Mouse (Mus musculus) lung, postnatal 0 days (tissue): Measurements from ENCODE around the gene Pip5k1a. TPM values are rescaled to one million over a fixed set of nuclear protein-coding genes. Genes with fewer than 3 reads are reported as not detected.

Experiments used
- ATAC-seq: fragments of 200-750 bp; cut with Nextera tagmentation; 2 replicates; pipeline ENCODE4 v1.8.0; 2017; ENCODE audit warnings: moderate library complexity
- DNase-seq: peaks from one replicate; pipeline ENCODE4 v3.0.0-alpha.2; 2016; ENCODE audit warnings: low spot score
- H3K27ac ChIP-seq: fragments of 300-500 bp; sonication (generic); 2 replicates; pipeline ENCODE4 v1.5.1; 2014; ENCODE audit warnings: antibody characterized with exemption, mild to moderate bottlenecking, low read length, mixed read lengths
- H3K27me3 ChIP-seq: fragments of 300-500 bp; sonication (generic); replicated peaks from 2 replicates; pipeline ENCODE4 v1.6.1; 2014; ENCODE audit warnings: low read length, mixed read lengths; ENCODE audit not compliant: insufficient read depth
- H3K36me3 ChIP-seq: fragments of 300-500 bp; sonication (generic); 2 replicates; pipeline ENCODE4 v1.6.1; 2014; ENCODE audit warnings: low read length, mixed read lengths; ENCODE audit not compliant: insufficient read depth
- H3K4me1 ChIP-seq: fragments of 300-500 bp; sonication (generic); 2 replicates; pipeline ENCODE4 v1.6.1; 2014; ENCODE audit warnings: antibody characterized with exemption, low read depth, low read length, mixed read lengths; ENCODE audit not compliant: insufficient read depth
- H3K4me2 ChIP-seq: fragments of 300-500 bp; sonication (generic); replicated peaks from 2 replicates; pipeline ENCODE4 v1.6.1; 2014; ENCODE audit warnings: low read depth, mild to moderate bottlenecking, low read length, moderate library complexity, mixed read lengths
- H3K4me3 ChIP-seq: fragments of 300-500 bp; sonication (generic); 2 replicates; pipeline ENCODE4 v1.5.1; 2014; ENCODE audit warnings: low read depth, low read length
- H3K9ac ChIP-seq: fragments of 300-500 bp; sonication (generic); replicated peaks from 2 replicates; pipeline ENCODE4 v1.6.1; 2014; ENCODE audit warnings: low read depth, mild to moderate bottlenecking
- H3K9me3 ChIP-seq: fragments of 300-500 bp; sonication (generic); 2 replicates; pipeline ENCODE4 v1.6.1; 2016; ENCODE audit warnings: low read length, mixed read lengths
- CTCF ChIP-seq: IDR thresholded peaks from 2 replicates; pipeline ENCODE4 v1.5.1; 2016; ENCODE audit warnings: antibody characterized with exemption, mild to moderate bottlenecking
- EP300 ChIP-seq: IDR thresholded peaks from 2 replicates; pipeline ENCODE4 v1.6.1; 2016; ENCODE audit warnings: antibody characterized with exemption, mild to moderate bottlenecking, control low read depth
- WGBS: fragments of 180-500 bp; shearing (Covaris S2); extraction: QIAGEN DNeasy Blood & Tissue Kit; methylation state at CpG from one replicate; pipeline ENCODE4 v1.1.7; 2014; 5-methylcytosine and 5-hydroxymethylcytosine counted together
- polyA plus RNA-seq: library from polyadenylated mRNA; unstranded; fragments of >200 nt; fragmentation: Nextera tagmentation; extraction: Ambion mirVana; gene quantifications from 2 replicates; pipeline ENCODE4 v1.2.1, GENCODE M21; 2015

The Pip5k1a gene
- polyA plus RNA-seq, 1 experiment from 2014 or later: 18.1 TPM

- DNase-seq (peak; percentile 87), ATAC-seq (peak; percentile 68)
- Histone ChIP-seq H3K9ac (no peak overlapping the region), H3K4me1 (no peaks in the 10 kb centered on the region), H3K36me3 (no peaks in the 10 kb centered on the region), H3K27me3 (no peaks in the 10 kb centered on the region), H3K4me2 (no peak overlapping the region), H3K9me3 (no peaks in the 10 kb centered on the region), H3K27ac (no peak overlapping the region), H3K4me3 (no peak overlapping the region)
- TF ChIP-seq CTCF: peak; percentile 87
- no peak for TF ChIP-seq EP300
- 48% methylated on average over 3 of the region's 3 CpGs for WGBS
These were observed 53.0 kb downstream of the Pip5k1a start for GRCm38 (mm10) chr3:95053701-95054100.

GRCm38 (mm10) chr3:95052959-95053358 lies 53.8 kb downstream of the Pip5k1a start:
- Histone ChIP-seq H3K36me3 (no peaks in the 10 kb centered on the region), H3K27ac (no peak overlapping the region), H3K9me3 (no peaks in the 10 kb centered on the region), H3K4me3 (no peak overlapping the region), H3K9ac (no peak overlapping the region), H3K4me2 (no peak overlapping the region), H3K27me3 (no peaks in the 10 kb centered on the region), H3K4me1 (no peaks in the 10 kb centered on the region)
- no peak for TF ChIP-seq EP300
- TF ChIP-seq CTCF: peak; percentile 83
- peak; percentile 76 for DNase-seq
- ATAC-seq: peak; percentile 53
- whole genome bisulfite sequencing: 34% methylated on average over 1 of the region's 1 CpGs

GRCm38 (mm10) chr3:95047914-95048313 lies 58.8 kb downstream of the Pip5k1a start:
- no peak for ATAC-seq
- 57% methylated on average over 3 of the region's 3 CpGs for WGBS

GRCm38 (mm10) chr3:95046462-95047057 lies 60.2 kb downstream of the Pip5k1a start:
- ATAC-seq (no peak), DNase-seq (no peak)
- Histone ChIP-seq H3K36me3 (no peaks in the 10 kb centered on the region), H3K4me2 (no peak overlapping the region), H3K27ac (no peak overlapping the region), H3K9ac (no peak overlapping the region), H3K4me3 (no peak overlapping the region), H3K4me1 (peaks cover 2% of the 10 kb centered on the region; the same call in 1 of the 2 replicates), H3K27me3 (no peaks in the 10 kb centered on the region), H3K9me3 (no peaks in the 10 kb centered on the region)
- TF ChIP-seq CTCF (no peak), EP300 (no peak)
- 77% methylated on average over 11 of the region's 11 CpGs for WGBS

More at GRCm38 (mm10) chr3:95047914-95048313, 58.8 kb downstream of the Pip5k1a start:
- Histone ChIP-seq H3K27me3 (no peaks in the 10 kb centered on the region), H3K27ac (no peak overlapping the region), H3K36me3 (no peaks in the 10 kb centered on the region), H3K4me1 (no peaks in the 10 kb centered on the region), H3K4me3 (no peak overlapping the region), H3K9me3 (no peaks in the 10 kb centered on the region), H3K9ac (no peak overlapping the region), H3K4me2 (no peak overlapping the region)
- DNase-seq: no peak
- TF ChIP-seq EP300 (no peak), CTCF (no peak)

- Histone ChIP-seq H3K4me3 (no peak overlapping the region), H3K36me3 (no peaks in the 10 kb centered on the region), H3K4me2 (no peak overlapping the region), H3K27ac (peak overlapping the region; percentile 33; the same call in 1 of the 2 replicates), H3K9ac (no peak overlapping the region), H3K4me1 (peaks cover 5% of the 10 kb centered on the region; the same call in 1 of the 2 replicates), H3K9me3 (no peaks in the 10 kb centered on the region), H3K27me3 (no peaks in the 10 kb centered on the region)
- DNase-seq: no peak
- TF ChIP-seq EP300 (no peak), CTCF (no peak)
- WGBS: 57% methylated on average over 6 of the region's 6 CpGs
- no peak for ATAC-seq
These were observed 63.5 kb downstream of the Pip5k1a start for GRCm38 (mm10) chr3:95043251-95043650.

- DNase-seq (no peak), ATAC-seq (peak; percentile 59)
- H3K4me1 ChIP-seq: peaks cover 5% of the 10 kb centered on the region; the same call in 1 of the 2 replicates
- peak overlapping the region; percentile 71 for H3K27ac ChIP-seq
- no peak overlapping the region for H3K9ac ChIP-seq
- no peaks in the 10 kb centered on the region for H3K36me3 ChIP-seq
- peak overlapping the region; percentile 63 for H3K4me2 ChIP-seq
- no peaks in the 10 kb centered on the region for H3K27me3 ChIP-seq
- H3K9me3 ChIP-seq: no peaks in the 10 kb centered on the region
- peak overlapping the region; percentile 73 for H3K4me3 ChIP-seq
- WGBS: 8% methylated on average over 7 of the region's 7 CpGs
- TF ChIP-seq EP300: no peak
- no peak for TF ChIP-seq CTCF
These were observed 63.9 kb downstream of the Pip5k1a start for GRCm38 (mm10) chr3:95042838-95043229.
